Mouse (Mus musculus): ENCODE results near the gene Crxos.

GRCm38 (mm10) chr7:15881388-15881787 is 1.0 kb upstream of the Crxos start:
- TF ChIP-seq CTCF (conservative IDR thresholded peaks at IDR 0.05; ENCODE audit: low read length) (no peak), NANOG (IDR thresholded peaks at IDR 0.05; ENCODE audit: borderline replicate concordance, low read length) (no peak), POU5F1 (IDR thresholded peaks at IDR 0.05; ENCODE audit: borderline replicate concordance, low read length) (no peak)

All from E14TG2a.4 (cell line).